Mouse (Mus musculus) testis, adult 2 months (tissue): Measurements from ENCODE around the gene Iqsec1.

Experiments used
- CTCF ChIP-seq: fragments of 200-500 bp; IDR thresholded peaks from 2 replicates; pipeline ENCODE4 v1.5.1; 2012; ENCODE audit warnings: low read depth, mild to moderate bottlenecking, inconsistent platforms, low read length, moderate library complexity; ENCODE audit not compliant: control insufficient read depth, insufficient read depth, insufficient replicate concordance
- POLR2A ChIP-seq: fragments of 200-500 bp; IDR thresholded peaks from 2 replicates; pipeline ENCODE4 v1.6.1; 2012; ENCODE audit warnings: low read depth, mild to moderate bottlenecking, inconsistent platforms, low read length, moderate library complexity; ENCODE audit not compliant: control insufficient read depth

DNA sequence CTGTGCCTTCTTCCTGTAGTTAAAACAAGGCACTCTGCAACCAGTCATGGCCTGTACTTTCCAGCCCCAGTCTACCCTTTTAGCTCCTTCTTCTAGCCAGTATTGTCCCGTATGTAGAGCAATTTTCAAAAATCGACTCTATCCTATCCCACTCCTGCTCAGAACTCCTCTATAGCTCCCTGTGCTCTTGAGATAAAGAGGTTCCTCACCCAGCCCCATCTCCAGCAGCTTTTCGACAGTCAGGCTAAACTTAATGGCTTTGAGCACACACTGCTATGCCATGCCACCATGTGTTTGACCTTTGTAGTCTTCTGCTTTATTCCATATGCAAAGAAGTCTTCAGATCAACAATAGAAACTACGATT, 247.4 kb downstream of the Iqsec1 start:
- no peak for TF ChIP-seq CTCF
- TF ChIP-seq POLR2A = no peak
